Mouse (Mus musculus): ENCODE measurements around the gene Gm7138. TPM values are rescaled to one million over a fixed set of nuclear protein-coding genes. Genes with fewer than 3 reads are reported as not detected.

Gene Gm7138
- polyA plus RNA-seq, 1 experiment from 2014 or later = not detected

GRCm38 (mm10) chr10:77738929-77739328, 37.8 kb downstream of the Gm7138 start:
- WGBS = 81% methylated on average over 4 of the region's 4 CpGs
- H3K9me3 ChIP-seq (replicated peaks) = no peaks in the 10 kb centered on the region; the same call in 1 of the 2 replicates

GRCm38 (mm10) chr10:77735928-77736327, 40.8 kb downstream of the Gm7138 start:
- Histone ChIP-seq H3K9me3 (replicated peaks) (no peaks in the 10 kb centered on the region; the same call in 1 of the 2 replicates), H3K4me2 (no peak overlapping the region), H3K9ac (no peak overlapping the region), H3K4me1 (no peaks in the 10 kb centered on the region), H3K27ac (no peak overlapping the region), H3K4me3 (replicated peaks) (no peak overlapping the region), H3K27me3 (no peaks in the 10 kb centered on the region), H3K36me3 (no peaks in the 10 kb centered on the region)
- 97% methylated on average over 1 of the region's 1 CpGs for WGBS
- ATAC-seq (replicated peaks; ENCODE audit: low FRiP score) = no peak

More at GRCm38 (mm10) chr10:77738929-77739328, 37.8 kb downstream of the Gm7138 start:
- Histone ChIP-seq H3K9ac (no peak overlapping the region), H3K27ac (no peak overlapping the region), H3K4me2 (no peak overlapping the region), H3K4me1 (no peaks in the 10 kb centered on the region), H3K36me3 (no peaks in the 10 kb centered on the region), H3K27me3 (no peaks in the 10 kb centered on the region), H3K4me3 (replicated peaks) (no peak overlapping the region)
- ATAC-seq (replicated peaks; ENCODE audit: low FRiP score) = no peak

GRCm38 (mm10) chr10:77729241-77729640, 47.5 kb downstream of the Gm7138 start:
- 47% methylated on average over 4 of the region's 4 CpGs for WGBS
- no peaks in the 10 kb centered on the region for H3K27me3 ChIP-seq
- no peak overlapping the region for H3K9ac ChIP-seq
- no peak overlapping the region for H3K4me3 ChIP-seq (replicated peaks)
- H3K27ac ChIP-seq = no peak overlapping the region
- H3K36me3 ChIP-seq = no peaks in the 10 kb centered on the region
- H3K4me2 ChIP-seq = no peak overlapping the region
- H3K4me1 ChIP-seq = no peaks in the 10 kb centered on the region
- H3K9me3 ChIP-seq (replicated peaks) = no peaks in the 10 kb centered on the region
- no peak for ATAC-seq (replicated peaks; ENCODE audit: low FRiP score)

GRCm38 (mm10) chr10:77728280-77728679, 48.5 kb downstream of the Gm7138 start:
- Histone ChIP-seq H3K4me2 (no peak overlapping the region), H3K9ac (no peak overlapping the region), H3K36me3 (no peaks in the 10 kb centered on the region), H3K9me3 (replicated peaks) (no peaks in the 10 kb centered on the region), H3K4me1 (no peaks in the 10 kb centered on the region), H3K27me3 (no peaks in the 10 kb centered on the region), H3K27ac (no peak overlapping the region), H3K4me3 (replicated peaks) (no peak overlapping the region)
- WGBS = 65% methylated on average over 4 of the region's 4 CpGs
- ATAC-seq (replicated peaks; ENCODE audit: low FRiP score) = no peak

Other genes with a start within 250 kb of the Gm7138 start
- gene Itgb2, start 246.7 kb downstream of the Gm7138 start, polyA plus RNA-seq (2015; fragmentation: Nextera tagmentation; extraction: Ambion mirVana) = 2.1 and 2.3 TPM in 2 replicates
- 149 and 152 TPM in 2 replicates for gene Pttg1ip, start 195.2 kb downstream of the Gm7138 start, polyA plus RNA-seq (2015; fragmentation: Nextera tagmentation; extraction: Ambion mirVana)
- 332 TPM in 2 replicates for gene Sumo3, start 170.8 kb downstream of the Gm7138 start, polyA plus RNA-seq (2015; fragmentation: Nextera tagmentation; extraction: Ambion mirVana)
- 3.6 and 6.3 TPM in 2 replicates for gene Gm49325, start 170.7 kb downstream of the Gm7138 start, polyA plus RNA-seq (2015; fragmentation: Nextera tagmentation; extraction: Ambion mirVana)
- gene Ube2g2, start 154.7 kb downstream of the Gm7138 start, polyA plus RNA-seq (2015; fragmentation: Nextera tagmentation; extraction: Ambion mirVana) = 71.9 and 72.0 TPM in 2 replicates
- gene Tspear, start 90.4 kb downstream of the Gm7138 start, polyA plus RNA-seq (2015; fragmentation: Nextera tagmentation; extraction: Ambion mirVana) = 0.50 and 0.90 TPM in 2 replicates
- not detected in 2 replicates for gene Gm19402, start 86.2 kb downstream of the Gm7138 start, polyA plus RNA-seq (2015; fragmentation: Nextera tagmentation; extraction: Ambion mirVana)
- not detected in 2 replicates for gene Gm9508, start 79.7 kb downstream of the Gm7138 start, polyA plus RNA-seq (2015; fragmentation: Nextera tagmentation; extraction: Ambion mirVana)
- gene Gm10272, start 70.3 kb downstream of the Gm7138 start, polyA plus RNA-seq (2015; fragmentation: Nextera tagmentation; extraction: Ambion mirVana) = not detected in 2 replicates
- not detected in 2 replicates for gene Gm10024, start 65.5 kb downstream of the Gm7138 start, polyA plus RNA-seq (2015; fragmentation: Nextera tagmentation; extraction: Ambion mirVana)
- not detected in 2 replicates for gene Gm10142, start 61.1 kb downstream of the Gm7138 start, polyA plus RNA-seq (2015; fragmentation: Nextera tagmentation; extraction: Ambion mirVana)
- gene Krtap12-1, start 56.3 kb downstream of the Gm7138 start, polyA plus RNA-seq (2015; fragmentation: Nextera tagmentation; extraction: Ambion mirVana) = not detected in 2 replicates
- not detected in 2 replicates for gene Gm10100, start 50.5 kb downstream of the Gm7138 start, polyA plus RNA-seq (2015; fragmentation: Nextera tagmentation; extraction: Ambion mirVana)
- gene Gm18596, start 34.3 kb downstream of the Gm7138 start, polyA plus RNA-seq (2015; fragmentation: Nextera tagmentation; extraction: Ambion mirVana) = not detected in 2 replicates
- not detected in 2 replicates for gene Gm9736, start 25.6 kb downstream of the Gm7138 start, polyA plus RNA-seq (2015; fragmentation: Nextera tagmentation; extraction: Ambion mirVana)
- not detected in 2 replicates for gene Gm3233, start 17.3 kb downstream of the Gm7138 start, polyA plus RNA-seq (2015; fragmentation: Nextera tagmentation; extraction: Ambion mirVana)
- not detected in 2 replicates for gene Gm3238, start 5.6 kb downstream of the Gm7138 start, polyA plus RNA-seq (2015; fragmentation: Nextera tagmentation; extraction: Ambion mirVana)
- gene Gm3250, start 5.6 kb upstream of the Gm7138 start, polyA plus RNA-seq (2015; fragmentation: Nextera tagmentation; extraction: Ambion mirVana) = not detected in 2 replicates
- gene Gm7137, start 11.3 kb upstream of the Gm7138 start, polyA plus RNA-seq (2015; fragmentation: Nextera tagmentation; extraction: Ambion mirVana) = not detected in 2 replicates
- gene Gm9639, start 18.1 kb upstream of the Gm7138 start, polyA plus RNA-seq (2015; fragmentation: Nextera tagmentation; extraction: Ambion mirVana) = not detected in 2 replicates
- gene Gm19668, start 22.2 kb upstream of the Gm7138 start, polyA plus RNA-seq (2015; fragmentation: Nextera tagmentation; extraction: Ambion mirVana) = not detected in 2 replicates
- not detected in 2 replicates for gene Gm9507, start 34.9 kb upstream of the Gm7138 start, polyA plus RNA-seq (2015; fragmentation: Nextera tagmentation; extraction: Ambion mirVana)
- gene Gm2696, start 37.7 kb upstream of the Gm7138 start, polyA plus RNA-seq (2015; fragmentation: Nextera tagmentation; extraction: Ambion mirVana) = not detected in 2 replicates
- gene Krtap10-4, start 50.2 kb upstream of the Gm7138 start, polyA plus RNA-seq (2015; fragmentation: Nextera tagmentation; extraction: Ambion mirVana) = not detected in 2 replicates
- gene Krtap10-10, start 59.0 kb upstream of the Gm7138 start, polyA plus RNA-seq (2015; fragmentation: Nextera tagmentation; extraction: Ambion mirVana) = not detected in 2 replicates
- gene Gm36176, start 69.9 kb upstream of the Gm7138 start, polyA plus RNA-seq (2015; fragmentation: Nextera tagmentation; extraction: Ambion mirVana) = not detected in 2 replicates
- not detected in 2 replicates for gene Gm10318, start 75.9 kb upstream of the Gm7138 start, polyA plus RNA-seq (2015; fragmentation: Nextera tagmentation; extraction: Ambion mirVana)
- gene Gm3285, start 85.0 kb upstream of the Gm7138 start, polyA plus RNA-seq (2015; fragmentation: Nextera tagmentation; extraction: Ambion mirVana) = not detected in 2 replicates
- 3.8 and 4.8 TPM in 2 replicates for gene Lrrc3, start 125.6 kb upstream of the Gm7138 start, polyA plus RNA-seq (2015; fragmentation: Nextera tagmentation; extraction: Ambion mirVana)
- 0.32 and 0.97 TPM in 2 replicates for gene Trpm2, start 193.6 kb upstream of the Gm7138 start, polyA plus RNA-seq (2015; fragmentation: Nextera tagmentation; extraction: Ambion mirVana)
- gene 1810043G02Rik, start 201.6 kb upstream of the Gm7138 start, polyA plus RNA-seq (2015; fragmentation: Nextera tagmentation; extraction: Ambion mirVana) = 29.5 and 32.1 TPM in 2 replicates
- gene Pfkl, start 233.1 kb upstream of the Gm7138 start, polyA plus RNA-seq (2015; fragmentation: Nextera tagmentation; extraction: Ambion mirVana) = 149 and 164 TPM in 2 replicates